Mouse (Mus musculus) adrenal gland (tissue): ENCODE measurements around the gene Tmem178b.

ENCODE experiments used
- intact Hi-C: fragments of 180-260 bp; cut with DNase I; formaldehyde crosslinking; loops from one replicate; pipeline ENCODE4 v1.15.1; 2025

Gene Tmem178b

GRCm38 (mm10) chr6:40076670-40077313 lies 203.7 kb downstream of the Tmem178b start:
- intact Hi-C loops, result no loop called here

GRCm38 (mm10) chr6:40078353-40078752 lies 205.3 kb downstream of the Tmem178b start:
- intact Hi-C loops, result no loop called here

GRCm38 (mm10) chr6:40083726-40084125 lies 210.7 kb downstream of the Tmem178b start:
- intact Hi-C loops, result no loop called here

GRCm38 (mm10) chr6:40091250-40091651 lies 218.2 kb downstream of the Tmem178b start:
- intact Hi-C loops, result no loop called here

- intact Hi-C loops, result no loop called here
Measured at GRCm38 (mm10) chr6:40098498-40098897, 225.4 kb downstream of the Tmem178b start.

GRCm38 (mm10) chr6:40101785-40102184 lies 228.7 kb downstream of the Tmem178b start:
- intact Hi-C loops, result no loop called here

- intact Hi-C loops, result no loop called here
Measured at GRCm38 (mm10) chr6:40102863-40103262, 229.8 kb downstream of the Tmem178b start.

- intact Hi-C loops, result no loop called here
Measured at GRCm38 (mm10) chr6:40110029-40110428, 237.0 kb downstream of the Tmem178b start.

- intact Hi-C loops, result no loop called here
Measured at GRCm38 (mm10) chr6:40110729-40111128, 237.7 kb downstream of the Tmem178b start.

- intact Hi-C loops, result no loop called here
Measured at GRCm38 (mm10) chr6:40112488-40112887, 239.4 kb downstream of the Tmem178b start.

GRCm38 (mm10) chr6:40116225-40116624 lies 243.2 kb downstream of the Tmem178b start:
- intact Hi-C loops, result no loop called here

GRCm38 (mm10) chr6:40120176-40120575 lies 247.1 kb downstream of the Tmem178b start:
- intact Hi-C loops, result no loop called here

- intact Hi-C loops, result no loop called here
Measured at GRCm38 (mm10) chr6:40121494-40121893, 248.4 kb downstream of the Tmem178b start.

GRCm38 (mm10) chr6:40123070-40123690 lies 250.1 kb downstream of the Tmem178b start:
- intact Hi-C loops, result no loop called here

- intact Hi-C loops, result no loop called here
Measured at GRCm38 (mm10) chr6:40123960-40124359, 250.9 kb downstream of the Tmem178b start.

- intact Hi-C loops, result no loop called here
Measured at GRCm38 (mm10) chr6:40128716-40129115, 255.6 kb downstream of the Tmem178b start.

- intact Hi-C loops, result no loop called here
Measured at GRCm38 (mm10) chr6:40131936-40132335, 258.9 kb downstream of the Tmem178b start.

GRCm38 (mm10) chr6:40133436-40133835 lies 260.4 kb downstream of the Tmem178b start:
- intact Hi-C loops, result no loop called here

- intact Hi-C loops, result no loop called here
Measured at GRCm38 (mm10) chr6:40135716-40136115, 262.6 kb downstream of the Tmem178b start.

- intact Hi-C loops, result no loop called here
Measured at GRCm38 (mm10) chr6:40137346-40137745, 264.3 kb downstream of the Tmem178b start.

GRCm38 (mm10) chr6:40137831-40138520 lies 264.9 kb downstream of the Tmem178b start:
- intact Hi-C loops, result no loop called here

- intact Hi-C loops, result loop anchor here (10.0 kb wide), 1 partner anchor 268 kb away; the partner anchor contains the start of gene Tmem178b
Measured at GRCm38 (mm10) chr6:40142582-40142981, 269.5 kb downstream of the Tmem178b start.
